ENCODE assay signal across 10 mouse cellular contexts in genomic region chr16:72327321-72327720, GRCm38 (mm10). TPM values are rescaled to one million over a fixed set of nuclear protein-coding genes. Genes with fewer than 3 reads are reported as not detected.
"Had no signal": no experiment of that assay in that cellular context is flagged by ENCODE, and none has a peak within 500 bp of the region (broad histone marks: within the 10 kb centered on the region; RNA-seq: fewer than 3 reads in every experiment).

No protein-coding gene starts in this region.

- DNase-seq: kidney, adult 9 months; kidney, postnatal 36 days; lung, embryonic 14.5 days; lung, postnatal 10 days; lung, postnatal 4 days; right cerebral cortex, adult 18-20 months; right cerebral cortex, postnatal 25 days; thymus, postnatal 4 days had no signal

RNA-seq across cellular contexts. Expression of gene Robo1, which starts 19.2 kb away (rescaled TPM):
- total RNA-seq: megakaryocyte, adult 5-6 weeks; monocyte, adult 5-6 weeks had no signal
